Mouse (Mus musculus) thymus, postnatal 25 days (tissue): Measurements from ENCODE around the gene Sox15.
"Not testable (repeated sequence)": the region's sequence is repeated elsewhere in the genome, so short reads cannot be mapped to it uniquely, and the experiment has no call there.

Source experiments
- DNase-seq: peaks from one replicate; pipeline ENCODE4 v3.0.0; 2022

The Sox15 gene

GRCm38 (mm10) chr11:69655264-69656064 is at the start of gene Sox15:
TSS of gene Sox15 (plus strand) at chr11:69655314.
- no peak for DNase-seq

GRCm38 (mm10) chr11:69605726-69606490 is 49.2 kb upstream of the Sox15 start, which contains the start of gene Atp1b2:
TSS of gene Atp1b2 (minus strand) at chr11:69605942.
- DNase-seq = peak; percentile 79

GRCm38 (mm10) chr11:69606491-69606795 is 48.7 kb upstream of the Sox15 start:
- DNase-seq = no peak

GRCm38 (mm10) chr11:69606832-69607231 is 48.3 kb upstream of the Sox15 start:
- DNase-seq = no peak

GRCm38 (mm10) chr11:69608525-69608924 is 46.6 kb upstream of the Sox15 start:
- DNase-seq = no peak

- no peak for DNase-seq
These were observed 45.7 kb upstream of the Sox15 start for GRCm38 (mm10) chr11:69609416-69609815.

GRCm38 (mm10) chr11:69610899-69611298 is 44.2 kb upstream of the Sox15 start:
- DNase-seq = no peak

GRCm38 (mm10) chr11:69613553-69614256 is 41.4 kb upstream of the Sox15 start:
- DNase-seq = peak; percentile 75

- DNase-seq = not testable (repeated sequence)
These were observed 40.9 kb upstream of the Sox15 start for GRCm38 (mm10) chr11:69614257-69614588.

- DNase-seq = no peak
These were observed 38.3 kb upstream of the Sox15 start for GRCm38 (mm10) chr11:69616781-69617180.

GRCm38 (mm10) chr11:69617805-69618204 is 37.3 kb upstream of the Sox15 start, which contains the start of gene Shbg:
TSS of gene Shbg (minus strand) at chr11:69617905.
- DNase-seq = no peak

- DNase-seq = no peak
These were observed 34.6 kb upstream of the Sox15 start for GRCm38 (mm10) chr11:69620394-69621081.

- DNase-seq = no peak
These were observed 33.4 kb upstream of the Sox15 start, which contains the start of gene Sat2 for GRCm38 (mm10) chr11:69621571-69622268. TSS of gene Sat2 (plus strand) at chr11:69622024.

- DNase-seq = no peak
These were observed 32.7 kb upstream of the Sox15 start for GRCm38 (mm10) chr11:69622406-69622805.

- no peak for DNase-seq
These were observed 32.1 kb upstream of the Sox15 start for GRCm38 (mm10) chr11:69623006-69623405.

- not testable (repeated sequence) for DNase-seq
These were observed 30.8 kb upstream of the Sox15 start for GRCm38 (mm10) chr11:69624339-69624738.

- DNase-seq = peak; percentile 69
These were observed 26.8 kb upstream of the Sox15 start for GRCm38 (mm10) chr11:69628286-69628685.

GRCm38 (mm10) chr11:69629802-69630201 is 25.3 kb upstream of the Sox15 start:
- DNase-seq = no peak

- DNase-seq = peak; percentile 100
These were observed 22.6 kb upstream of the Sox15 start, which contains the start of gene Fxr2 for GRCm38 (mm10) chr11:69632284-69633089. TSS of gene Fxr2 (plus strand) at chr11:69632990.

GRCm38 (mm10) chr11:69633128-69633866 is 21.8 kb upstream of the Sox15 start:
- DNase-seq = no peak
